Mouse (Mus musculus): Measurements from ENCODE around the gene Olfr399. TPM values are rescaled to one million over a fixed set of nuclear protein-coding genes. Genes with fewer than 3 reads are reported as not detected.

The Olfr399 gene
- not detected in 2 replicates for polyA plus RNA-seq (2014; fragmentation: Nextera tagmentation; extraction: Ambion mirVana)

- ATAC-seq (replicated peaks; ENCODE audit: insufficient number of reproducible peaks, low FRiP score, low TSS enrichment, low read depth), result no peak
- WGBS, result 74% methylated on average over 2 of the region's 2 CpGs
- no peak within 1 kb of the TSS for H3K4me3 ChIP-seq (ENCODE audit: low read depth, low read length)
- no peaks in the 10 kb centered on the region for H3K36me3 ChIP-seq (replicated peaks; ENCODE audit: control insufficient read depth, insufficient read depth, low read depth, low read length)
- DNase-seq (ENCODE audit: low spot score), result no peak
- no peaks in the 10 kb centered on the region for H3K4me1 ChIP-seq (ENCODE audit: control insufficient read depth, insufficient read depth, low read length)
- no peaks in the 10 kb centered on the region for H3K9me3 ChIP-seq (replicated peaks; ENCODE audit: control insufficient read depth, low read length)
- H3K4me2 ChIP-seq (ENCODE audit: low read depth, low read length), result no peak within 1 kb of the TSS
- no peak within 1 kb of the TSS for H3K9ac ChIP-seq (replicated peaks; ENCODE audit: low read length)
- H3K27me3 ChIP-seq (ENCODE audit: control insufficient read depth, insufficient read depth, low read length), result no peaks in the 10 kb centered on the region
- H3K27ac ChIP-seq (replicated peaks; ENCODE audit: low read depth, low read length), result no peak within 1 kb of the TSS
Observed at GRCm38 (mm10) chr11:74056451-74056850, at the start of gene Olfr399, which contains the start of gene Olfr139. Gene Olfr399 (minus strand): TSS chr11:74056615. Gene Olfr139 (minus strand): TSS chr11:74056551.

GRCm38 (mm10) chr11:74105066-74105465 lies 48.7 kb upstream of the Olfr399 start:
- WGBS, result 30% methylated on average over 5 of the region's 5 CpGs
- DNase-seq (ENCODE audit: low spot score) (no peak), ATAC-seq (replicated peaks; ENCODE audit: insufficient number of reproducible peaks, low FRiP score, low TSS enrichment, low read depth) (no peak)
- Histone ChIP-seq H3K4me2 (ENCODE audit: low read depth, low read length) (no peak overlapping the region), H3K4me1 (ENCODE audit: control insufficient read depth, insufficient read depth, low read length) (no peaks in the 10 kb centered on the region), H3K27me3 (ENCODE audit: control insufficient read depth, insufficient read depth, low read length) (no peaks in the 10 kb centered on the region), H3K9me3 (replicated peaks; ENCODE audit: control insufficient read depth, low read length) (no peaks in the 10 kb centered on the region), H3K4me3 (ENCODE audit: low read depth, low read length) (no peak overlapping the region), H3K27ac (replicated peaks; ENCODE audit: low read depth, low read length) (no peak overlapping the region), H3K36me3 (replicated peaks; ENCODE audit: control insufficient read depth, insufficient read depth, low read depth, low read length) (no peaks in the 10 kb centered on the region), H3K9ac (replicated peaks; ENCODE audit: low read length) (no peak overlapping the region)

- H3K27me3 ChIP-seq (ENCODE audit: control insufficient read depth, insufficient read depth, low read length), result no peaks in the 10 kb centered on the region
- WGBS, result 55% methylated on average over 2 of the region's 2 CpGs
- H3K9ac ChIP-seq (replicated peaks; ENCODE audit: low read length), result no peak overlapping the region
- ATAC-seq (replicated peaks; ENCODE audit: insufficient number of reproducible peaks, low FRiP score, low TSS enrichment, low read depth), result no peak
- no peak overlapping the region for H3K27ac ChIP-seq (replicated peaks; ENCODE audit: low read depth, low read length)
- H3K9me3 ChIP-seq (replicated peaks; ENCODE audit: control insufficient read depth, low read length), result no peaks in the 10 kb centered on the region
- no peaks in the 10 kb centered on the region for H3K36me3 ChIP-seq (replicated peaks; ENCODE audit: control insufficient read depth, insufficient read depth, low read depth, low read length)
- no peak overlapping the region for H3K4me3 ChIP-seq (ENCODE audit: low read depth, low read length)
- H3K4me1 ChIP-seq (ENCODE audit: control insufficient read depth, insufficient read depth, low read length), result no peaks in the 10 kb centered on the region
- no peak overlapping the region for H3K4me2 ChIP-seq (ENCODE audit: low read depth, low read length)
- no peak for DNase-seq (ENCODE audit: low spot score)
Observed at GRCm38 (mm10) chr11:74101507-74101906, 45.1 kb upstream of the Olfr399 start.

- H3K36me3 ChIP-seq (replicated peaks; ENCODE audit: control insufficient read depth, insufficient read depth, low read depth, low read length), result no peaks in the 10 kb centered on the region
- no peaks in the 10 kb centered on the region for H3K9me3 ChIP-seq (replicated peaks; ENCODE audit: control insufficient read depth, low read length)
- H3K27me3 ChIP-seq (ENCODE audit: control insufficient read depth, insufficient read depth, low read length), result no peaks in the 10 kb centered on the region
- DNase-seq (ENCODE audit: low spot score) (no peak), ATAC-seq (replicated peaks; ENCODE audit: insufficient number of reproducible peaks, low FRiP score, low TSS enrichment, low read depth) (no peak)
- H3K4me2 ChIP-seq (ENCODE audit: low read depth, low read length), result no peak overlapping the region
- H3K4me1 ChIP-seq (ENCODE audit: control insufficient read depth, insufficient read depth, low read length), result no peaks in the 10 kb centered on the region
- no peak overlapping the region for H3K4me3 ChIP-seq (ENCODE audit: low read depth, low read length)
- WGBS, result 71% methylated on average over 2 of the region's 2 CpGs
- H3K27ac ChIP-seq (replicated peaks; ENCODE audit: low read depth, low read length), result no peak overlapping the region
- H3K9ac ChIP-seq (replicated peaks; ENCODE audit: low read length), result no peak overlapping the region
Observed at GRCm38 (mm10) chr11:74100724-74101123, 44.3 kb upstream of the Olfr399 start.

- no peaks in the 10 kb centered on the region for H3K9me3 ChIP-seq (replicated peaks; ENCODE audit: control insufficient read depth, low read length)
- H3K4me2 ChIP-seq (ENCODE audit: low read depth, low read length), result no peak within 1 kb of the TSS
- 100% methylated on average over 1 of the region's 1 CpGs for WGBS
- DNase-seq (ENCODE audit: low spot score), result no peak
- no peak within 1 kb of the TSS for H3K4me3 ChIP-seq (ENCODE audit: low read depth, low read length)
- no peak within 1 kb of the TSS for H3K9ac ChIP-seq (replicated peaks; ENCODE audit: low read length)
- H3K4me1 ChIP-seq (ENCODE audit: control insufficient read depth, insufficient read depth, low read length), result no peaks in the 10 kb centered on the region
- no peaks in the 10 kb centered on the region for H3K27me3 ChIP-seq (ENCODE audit: control insufficient read depth, insufficient read depth, low read length)
- no peaks in the 10 kb centered on the region for H3K36me3 ChIP-seq (replicated peaks; ENCODE audit: control insufficient read depth, insufficient read depth, low read depth, low read length)
- no peak within 1 kb of the TSS for H3K27ac ChIP-seq (replicated peaks; ENCODE audit: low read depth, low read length)
- no peak for ATAC-seq (replicated peaks; ENCODE audit: insufficient number of reproducible peaks, low FRiP score, low TSS enrichment, low read depth)
Observed at GRCm38 (mm10) chr11:74069655-74070054, 13.2 kb upstream of the Olfr399 start, which contains the start of gene Zfp616. Gene Zfp616 (plus strand): TSS chr11:74069955.

- no peaks in the 10 kb centered on the region for H3K27me3 ChIP-seq (ENCODE audit: control insufficient read depth, insufficient read depth, low read length)
- H3K9ac ChIP-seq (replicated peaks; ENCODE audit: low read length), result no peak overlapping the region
- DNase-seq (ENCODE audit: low spot score), result no peak
- no peak for ATAC-seq (replicated peaks; ENCODE audit: insufficient number of reproducible peaks, low FRiP score, low TSS enrichment, low read depth)
- H3K4me3 ChIP-seq (ENCODE audit: low read depth, low read length), result no peak overlapping the region
- WGBS, result 73% methylated on average over 3 of the region's 3 CpGs
- H3K36me3 ChIP-seq (replicated peaks; ENCODE audit: control insufficient read depth, insufficient read depth, low read depth, low read length), result no peaks in the 10 kb centered on the region
- H3K4me1 ChIP-seq (ENCODE audit: control insufficient read depth, insufficient read depth, low read length), result no peaks in the 10 kb centered on the region
- H3K9me3 ChIP-seq (replicated peaks; ENCODE audit: control insufficient read depth, low read length), result no peaks in the 10 kb centered on the region
- H3K27ac ChIP-seq (replicated peaks; ENCODE audit: low read depth, low read length), result no peak overlapping the region
- no peak overlapping the region for H3K4me2 ChIP-seq (ENCODE audit: low read depth, low read length)
Observed at GRCm38 (mm10) chr11:74051347-74051746, 5.1 kb downstream of the Olfr399 start.

Other genes starting within 250 kb of the Olfr399 start
- gene Olfr392, start 239.6 kb downstream of the Olfr399 start, polyA plus RNA-seq (2014; fragmentation: Nextera tagmentation; extraction: Ambion mirVana), result not detected in 2 replicates
- not detected in 2 replicates for gene Olfr393, start 205.2 kb downstream of the Olfr399 start, polyA plus RNA-seq (2014; fragmentation: Nextera tagmentation; extraction: Ambion mirVana)
- gene Olfr394, start 165.8 kb downstream of the Olfr399 start, polyA plus RNA-seq (2014; fragmentation: Nextera tagmentation; extraction: Ambion mirVana), result not detected in 2 replicates
- not detected in 2 replicates for gene Olfr395, start 147.3 kb downstream of the Olfr399 start, polyA plus RNA-seq (2014; fragmentation: Nextera tagmentation; extraction: Ambion mirVana)
- not detected in 2 replicates for gene Olfr23, start 119.9 kb downstream of the Olfr399 start, polyA plus RNA-seq (2014; fragmentation: Nextera tagmentation; extraction: Ambion mirVana)
- not detected in 2 replicates for gene Olfr397, start 95.8 kb downstream of the Olfr399 start, polyA plus RNA-seq (2014; fragmentation: Nextera tagmentation; extraction: Ambion mirVana)
- not detected in 2 replicates for gene Olfr398, start 66.2 kb downstream of the Olfr399 start, polyA plus RNA-seq (2014; fragmentation: Nextera tagmentation; extraction: Ambion mirVana)
- not detected in 2 replicates for gene Olfr139, start 64 bp downstream of the Olfr399 start, polyA plus RNA-seq (2014; fragmentation: Nextera tagmentation; extraction: Ambion mirVana)
- gene Zfp616, start 13.3 kb upstream of the Olfr399 start, polyA plus RNA-seq (2014; fragmentation: Nextera tagmentation; extraction: Ambion mirVana), result not detected in 2 replicates
- not detected in 2 replicates for gene Olfr401, start 57.1 kb upstream of the Olfr399 start, polyA plus RNA-seq (2014; fragmentation: Nextera tagmentation; extraction: Ambion mirVana)
- not detected in 2 replicates for gene Olfr402, start 96.9 kb upstream of the Olfr399 start, polyA plus RNA-seq (2014; fragmentation: Nextera tagmentation; extraction: Ambion mirVana)
- not detected in 2 replicates for gene Olfr403, start 129.6 kb upstream of the Olfr399 start, polyA plus RNA-seq (2014; fragmentation: Nextera tagmentation; extraction: Ambion mirVana)
- gene Olfr43, start 154.8 kb upstream of the Olfr399 start, polyA plus RNA-seq (2014; fragmentation: Nextera tagmentation; extraction: Ambion mirVana), result not detected in 2 replicates
- not detected in 2 replicates for gene Olfr406, start 203.2 kb upstream of the Olfr399 start, polyA plus RNA-seq (2014; fragmentation: Nextera tagmentation; extraction: Ambion mirVana)
- gene Olfr59, start 227.1 kb upstream of the Olfr399 start, polyA plus RNA-seq (2014; fragmentation: Nextera tagmentation; extraction: Ambion mirVana), result not detected in 2 replicates

Measured in embryonic facial prominence, embryonic 11.5 days (tissue).